Mouse (Mus musculus) liver, embryonic 14.5 days (tissue): Measurements from ENCODE around the gene Lrmda. TPM values are rescaled to one million over a fixed set of nuclear protein-coding genes. Genes with fewer than 3 reads are reported as not detected.
A peak's percentile ranks its signal among the peaks of the same experiment; 100 is the strongest.

Experiments
- ATAC-seq: fragments of 200-750 bp; cut with Nextera tagmentation; 2 replicates; pipeline ENCODE4 v1.8.0; 2017; ENCODE audit warnings: moderate number of reproducible peaks, mild to moderate bottlenecking, moderate library complexity; ENCODE audit not compliant: insufficient read depth
- DNase-seq, 3 experiments: peaks; one replicate each; pipeline ENCODE4 v3.0.0-alpha.2; 2012 to 2013; ENCODE audit warnings: low read depth in 3 of 3, low spot score in 3 of 3
- H3K27ac ChIP-seq: fragments of 300-500 bp; sonication (generic); 2 replicates; pipeline ENCODE4 v1.5.1; 2014; ENCODE audit warnings: moderate library complexity, mild to moderate bottlenecking, control low read depth, inconsistent platforms
- H3K27me3 ChIP-seq: fragments of 300-500 bp; sonication (generic); 2 replicates; pipeline ENCODE4 v1.6.1; 2014; ENCODE audit warnings: mild to moderate bottlenecking, low read length, moderate library complexity; ENCODE audit not compliant: control insufficient read depth, insufficient read depth
- H3K36me3 ChIP-seq: fragments of 300-500 bp; sonication (generic); replicated peaks from 2 replicates; pipeline ENCODE4 v1.6.1; 2014; ENCODE audit warnings: low read depth; ENCODE audit not compliant: control insufficient read depth, insufficient read depth
- H3K4me1 ChIP-seq, 2 experiments: fragments of 200-500 bp in 1 of 2; fragments of 300-500 bp in 1 of 2; sonication (generic) in 1 of 2; replicated peaks; 2 replicates each; pipeline ENCODE4 v1.6.1; 2012 to 2014; ENCODE audit warnings: antibody characterized with exemption in 1 of 2, inconsistent platforms in 1 of 2, low read length in 1 of 2; ENCODE audit not compliant: control insufficient read depth in 2 of 2, insufficient read depth in 2 of 2
- H3K4me2 ChIP-seq: fragments of 300-500 bp; sonication (generic); 2 replicates; pipeline ENCODE4 v1.6.1; 2014; ENCODE audit warnings: low read depth, mild to moderate bottlenecking, control low read depth, moderate library complexity
- H3K4me3 ChIP-seq, 2 experiments: fragments of 200-500 bp in 1 of 2; fragments of 300-500 bp in 1 of 2; sonication (generic) in 1 of 2; 2 replicates each; pipeline ENCODE4 v1.5.1; 2012 to 2014; ENCODE audit warnings: low read depth in 2 of 2, low read length in 2 of 2, mild to moderate bottlenecking in 2 of 2, control low read depth in 1 of 2, inconsistent platforms in 1 of 2, moderate library complexity in 1 of 2; ENCODE audit not compliant: insufficient read depth in 1 of 2
- H3K9ac ChIP-seq: fragments of 300-500 bp; sonication (generic); replicated peaks from 2 replicates; pipeline ENCODE4 v1.6.1; 2014; ENCODE audit warnings: mild to moderate bottlenecking, control low read depth, moderate library complexity
- H3K9me3 ChIP-seq: fragments of 300-500 bp; sonication (generic); 2 replicates; pipeline ENCODE4 v1.6.1; 2016; ENCODE audit warnings: low read length, mixed read lengths; ENCODE audit not compliant: control insufficient read depth
- CTCF ChIP-seq: IDR thresholded peaks from 2 replicates; pipeline ENCODE4 v1.5.1; 2016; ENCODE audit warnings: antibody characterized with exemption, low read depth, control low read depth
- EP300 ChIP-seq: IDR thresholded peaks from 2 replicates; pipeline ENCODE4 v1.6.1; 2016; ENCODE audit warnings: antibody characterized with exemption, low read depth
- WGBS: fragments of 180-500 bp; shearing (Covaris S2); extraction: QIAGEN DNeasy Blood & Tissue Kit; methylation state at CpG from one replicate; pipeline ENCODE4 v1.1.7; 2014; ENCODE audit not compliant: insufficient replicate concordance; 5-methylcytosine and 5-hydroxymethylcytosine counted together
- polyA plus RNA-seq, 2 experiments: library from polyadenylated mRNA; depleted of rRNA in 1 of 2; stranded (reverse) in 1 of 2; unstranded in 1 of 2; fragments of >200 nt; fragmentation: Nextera tagmentation in 1 of 2; extraction: Ambion mirVana in 1 of 2; gene quantifications; 2 replicates each; pipeline versions ENCODE4 v1.2.1 to v1.2.3; 2012 to 2014

The Lrmda gene
- polyA plus RNA-seq, 2 experiments, result 0.18 to 0.22 TPM

DNA sequence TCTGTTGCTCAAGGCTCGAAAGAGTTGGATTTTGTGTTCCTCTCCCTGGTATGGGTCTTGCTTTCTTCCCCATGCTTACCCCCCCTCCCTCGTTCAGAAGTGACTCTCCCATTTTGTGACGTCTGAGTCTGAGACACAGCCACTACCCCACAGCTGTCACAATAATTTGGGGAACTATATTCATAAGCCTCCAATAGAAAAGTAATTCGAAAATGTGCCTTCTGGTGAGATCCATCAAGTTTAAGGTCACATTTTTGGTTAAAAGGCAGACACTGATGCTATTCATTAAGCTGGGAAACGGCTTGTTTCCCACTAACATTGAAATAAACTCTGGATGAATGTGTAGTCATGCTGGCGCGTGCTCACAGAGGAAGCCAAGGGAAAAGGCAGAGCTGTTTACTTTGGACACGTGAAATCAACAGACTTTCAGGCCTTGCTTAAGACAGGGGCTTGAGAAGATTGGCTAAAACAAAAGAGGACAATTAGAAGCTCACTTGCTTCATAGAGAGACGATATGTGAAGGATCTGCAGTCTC lies 795.4 kb downstream of the Lrmda start:
- H3K36me3 ChIP-seq, result no peaks in the 10 kb centered on the region
- WGBS, result 55% methylated on average over 9 of the region's 9 CpGs
- H3K27me3 ChIP-seq, result no peaks in the 10 kb centered on the region
- DNase-seq (no peak), ATAC-seq (no peak)
- peaks cover 0 to 2% of the 10 kb centered on the region in 2 experiments; a peak in 2 of 4 replicates for H3K4me1 ChIP-seq
- TF ChIP-seq CTCF (no peak), EP300 (no peak)
- H3K27ac ChIP-seq, result no peak overlapping the region
- no peaks in the 10 kb centered on the region for H3K9me3 ChIP-seq
- no peak overlapping the region for H3K4me3 ChIP-seq
- no peak overlapping the region for H3K9ac ChIP-seq
- no peak overlapping the region for H3K4me2 ChIP-seq

DNA sequence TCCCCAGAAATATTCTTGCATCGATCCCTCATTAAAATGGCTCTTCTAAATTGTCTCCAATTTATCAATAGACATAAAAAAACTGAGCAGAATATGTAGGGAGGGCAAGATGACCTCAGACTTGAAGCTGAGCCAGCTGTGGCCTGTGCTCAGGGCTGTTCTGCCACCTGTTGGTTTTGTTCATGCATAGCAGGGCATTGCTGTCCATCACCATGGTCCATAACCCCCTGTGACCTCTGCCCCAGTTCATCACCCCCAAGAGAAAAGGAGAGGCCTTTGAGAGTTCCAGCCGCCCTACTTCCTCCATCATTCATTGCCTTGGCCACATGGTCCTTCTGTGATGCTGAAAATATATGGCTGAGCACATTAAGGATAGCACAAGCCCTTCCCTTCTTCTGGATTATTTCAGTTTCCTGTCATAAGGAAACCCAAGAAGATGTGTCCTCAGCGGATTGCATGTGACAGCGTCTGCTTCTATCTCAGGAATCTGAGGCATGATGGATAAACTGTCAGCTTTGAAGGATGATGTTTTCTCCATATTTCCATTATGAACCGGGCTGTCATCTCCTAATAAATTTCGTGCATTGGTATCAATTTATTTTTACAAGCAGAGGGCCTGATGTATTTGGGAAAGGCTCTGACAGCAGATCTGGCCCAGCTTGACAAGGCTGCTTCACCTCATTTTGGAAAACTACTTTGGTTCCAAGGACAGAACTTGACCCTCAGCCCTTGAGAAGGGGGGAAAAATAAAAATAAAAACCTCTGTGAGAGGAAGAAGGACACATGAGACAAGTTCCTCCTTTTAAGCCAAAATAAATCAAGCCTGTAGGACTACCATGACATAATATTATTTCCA lies 798.1 kb downstream of the Lrmda start:
- H3K4me2 ChIP-seq, result no peak overlapping the region
- no peak overlapping the region for H3K27ac ChIP-seq
- H3K9ac ChIP-seq, result no peak overlapping the region
- TF ChIP-seq EP300 (no peak), CTCF (peak; percentile 38; the same call in 1 of the 2 replicates)
- no peaks in the 10 kb centered on the region for H3K27me3 ChIP-seq
- DNase-seq (no peak), ATAC-seq (no peak)
- H3K36me3 ChIP-seq, result no peaks in the 10 kb centered on the region
- H3K4me1 ChIP-seq, result peaks cover 0 to 2% of the 10 kb centered on the region in 2 experiments; a peak in 2 of 4 replicates
- no peak overlapping the region for H3K4me3 ChIP-seq
- WGBS, result 53% methylated on average over 6 of the region's 6 CpGs
- H3K9me3 ChIP-seq, result no peaks in the 10 kb centered on the region

DNA sequence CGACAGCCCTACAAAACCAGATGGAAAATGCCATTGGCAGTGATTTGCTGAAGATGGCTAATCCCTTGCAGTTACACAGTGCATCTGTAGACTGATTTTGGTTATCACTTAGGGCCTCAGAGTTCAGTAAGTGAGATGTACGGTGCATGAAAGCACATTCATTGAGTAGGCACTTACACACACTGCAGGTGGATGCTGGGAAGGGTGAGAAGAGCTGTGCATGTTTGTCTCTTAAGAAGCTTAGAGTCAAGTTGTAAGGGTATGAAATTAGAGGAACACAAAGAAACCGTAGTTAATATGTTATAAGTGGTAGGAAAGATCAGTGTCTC lies 798.7 kb downstream of the Lrmda start:
- ATAC-seq (no peak), DNase-seq (no peak)
- Histone ChIP-seq H3K9ac (no peak overlapping the region), H3K9me3 (no peaks in the 10 kb centered on the region), H3K4me1 (peaks cover 0 to 2% of the 10 kb centered on the region in 2 experiments; a peak in 2 of 4 replicates), H3K36me3 (no peaks in the 10 kb centered on the region), H3K27ac (no peak overlapping the region), H3K4me3 (no peak overlapping the region), H3K27me3 (no peaks in the 10 kb centered on the region), H3K4me2 (no peak overlapping the region)
- no peak for TF ChIP-seq EP300
- TF ChIP-seq CTCF, result no peak
- WGBS, result 50% methylated on average over 3 of the region's 3 CpGs

DNA sequence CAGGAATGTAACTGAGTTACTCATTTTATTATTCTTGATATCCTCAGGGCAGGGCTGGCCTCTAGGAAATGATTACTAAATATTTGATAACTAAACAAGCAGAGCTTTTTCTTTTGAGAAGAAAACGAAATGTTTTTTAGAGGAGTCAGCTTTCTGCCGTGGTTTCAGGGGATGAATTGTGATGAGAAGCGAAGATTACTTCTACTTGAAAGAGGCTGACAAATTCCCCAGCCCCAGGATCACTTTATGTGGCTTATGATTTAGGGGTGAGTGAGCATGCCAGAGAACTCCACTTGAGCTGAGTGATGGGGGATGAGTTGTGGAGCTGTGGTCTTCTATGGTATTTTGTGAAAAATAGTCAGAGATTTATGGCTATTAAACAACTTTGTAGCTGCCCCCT lies 803.4 kb downstream of the Lrmda start:
- H3K9me3 ChIP-seq, result no peaks in the 10 kb centered on the region
- no peak overlapping the region for H3K4me3 ChIP-seq
- DNase-seq (no peak), ATAC-seq (no peak)
- H3K9ac ChIP-seq, result no peak overlapping the region
- 40% methylated on average over 3 of the region's 3 CpGs for WGBS
- no peaks in the 10 kb centered on the region for H3K4me1 ChIP-seq
- H3K27me3 ChIP-seq, result no peaks in the 10 kb centered on the region
- H3K27ac ChIP-seq, result no peak overlapping the region
- TF ChIP-seq CTCF (no peak), EP300 (no peak)
- no peaks in the 10 kb centered on the region for H3K36me3 ChIP-seq
- no peak overlapping the region for H3K4me2 ChIP-seq

DNA sequence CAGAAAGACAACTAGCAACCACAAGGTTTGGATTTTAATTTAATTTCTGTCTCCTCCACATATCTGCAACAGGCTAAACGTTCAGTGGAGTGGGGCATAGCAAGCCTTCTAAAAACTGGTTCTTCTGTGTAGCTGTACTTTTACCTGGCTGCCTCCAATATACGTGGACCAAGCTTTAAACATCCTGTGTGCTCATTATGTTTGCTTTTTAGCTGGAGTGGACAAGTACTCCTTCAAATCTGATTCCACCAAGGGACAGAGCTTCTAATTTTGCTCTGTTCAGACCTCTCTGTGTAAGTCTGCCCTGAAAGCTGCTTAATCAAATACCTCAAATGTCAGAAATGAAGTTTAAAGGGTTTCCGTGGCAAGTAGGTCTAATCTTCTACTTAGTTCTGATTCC lies 807.3 kb downstream of the Lrmda start:
- Histone ChIP-seq H3K27ac (no peak overlapping the region), H3K27me3 (no peaks in the 10 kb centered on the region), H3K4me3 (no peak overlapping the region), H3K36me3 (no peaks in the 10 kb centered on the region), H3K9me3 (no peaks in the 10 kb centered on the region), H3K4me2 (no peak overlapping the region), H3K4me1 (no peaks in the 10 kb centered on the region), H3K9ac (no peak overlapping the region)
- DNase-seq, result no peak
- 48% methylated on average over 3 of the region's 3 CpGs for WGBS
- TF ChIP-seq CTCF (no peak), EP300 (no peak)
- no peak for ATAC-seq
